Mouse (Mus musculus) hindbrain, embryonic 12.5 days (tissue): ENCODE data around the gene Rab40c. TPM values are rescaled to one million over a fixed set of nuclear protein-coding genes. Genes with fewer than 3 reads are reported as not detected.

ENCODE experiments used
- ATAC-seq: fragments of 200-750 bp; cut with Nextera tagmentation; 2 replicates; pipeline ENCODE4 v1.8.0; 2017; ENCODE audit warnings: moderate TSS enrichment; ENCODE audit not compliant: low FRiP score
- H3K27ac ChIP-seq: fragments of 300-500 bp; sonication (generic); 2 replicates; pipeline ENCODE4 v1.5.1; 2016; ENCODE audit warnings: mild to moderate bottlenecking
- H3K27me3 ChIP-seq: fragments of 300-500 bp; sonication (generic); 2 replicates; pipeline ENCODE4 v1.6.1; 2016; ENCODE audit warnings: mild to moderate bottlenecking
- H3K36me3 ChIP-seq: fragments of 300-500 bp; sonication (generic); 2 replicates; pipeline ENCODE4 v1.6.1; 2016; ENCODE audit warnings: mild to moderate bottlenecking
- H3K4me1 ChIP-seq: fragments of 300-500 bp; sonication (generic); 2 replicates; pipeline ENCODE4 v1.6.1; 2016
- H3K4me2 ChIP-seq: fragments of 300-500 bp; sonication (generic); replicated peaks from 2 replicates; pipeline ENCODE4 v1.6.1; 2016; ENCODE audit warnings: mild to moderate bottlenecking
- H3K4me3 ChIP-seq: fragments of 300-500 bp; sonication (generic); 2 replicates; pipeline ENCODE4 v1.5.1; 2016; ENCODE audit warnings: mild to moderate bottlenecking
- H3K9ac ChIP-seq: fragments of 300-500 bp; sonication (generic); 2 replicates; pipeline ENCODE4 v1.6.1; 2016; ENCODE audit warnings: mild to moderate bottlenecking, moderate library complexity
- H3K9me3 ChIP-seq: fragments of 300-500 bp; sonication (generic); replicated peaks from 2 replicates; pipeline ENCODE4 v1.6.1; 2016; ENCODE audit warnings: mild to moderate bottlenecking
- WGBS: fragments of 180-500 bp; shearing (Covaris S2); methylation state at CpG from one replicate; pipeline ENCODE4 v1.1.7; 2016; 5-methylcytosine and 5-hydroxymethylcytosine counted together
- polyA plus RNA-seq: library from polyadenylated mRNA; unstranded; fragments of >200 nt; fragmentation: Nextera tagmentation; extraction: Ambion mirVana; gene quantifications from 2 replicates; pipeline ENCODE4 v1.2.1, GENCODE M21; 2016

Gene Rab40c
- polyA plus RNA-seq, 1 experiment from 2014 or later: 43.6 TPM

DNA sequence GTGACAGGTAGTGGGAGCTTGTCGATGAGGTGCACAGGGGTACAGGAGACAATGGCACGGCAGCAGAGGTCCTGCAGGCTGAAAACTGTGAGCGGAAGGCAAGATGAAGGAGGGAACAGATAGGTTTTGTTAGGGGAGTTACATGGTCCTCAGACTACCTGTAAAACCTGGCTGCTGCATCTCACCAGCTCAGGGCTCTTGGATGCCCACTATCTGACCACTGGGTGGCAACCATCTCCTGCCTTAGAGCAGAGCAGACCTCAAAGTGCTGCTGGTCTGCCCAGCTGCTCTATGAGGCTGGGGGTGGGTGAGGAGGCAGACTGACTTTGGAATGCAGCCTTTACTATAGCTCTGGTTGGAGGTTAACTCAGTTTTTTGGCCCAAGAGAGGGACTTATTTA is 35.7 kb downstream of the Rab40c start:
- Histone ChIP-seq H3K9me3 (no peaks in the 10 kb centered on the region), H3K27ac (no peak overlapping the region), H3K9ac (no peak overlapping the region), H3K4me3 (no peak overlapping the region), H3K4me2 (no peak overlapping the region), H3K36me3 (peaks cover 52% of the 10 kb centered on the region), H3K27me3 (no peaks in the 10 kb centered on the region), H3K4me1 (peaks cover 23% of the 10 kb centered on the region)
- WGBS: 96% methylated on average over 3 of the region's 3 CpGs
- no peak for ATAC-seq

DNA sequence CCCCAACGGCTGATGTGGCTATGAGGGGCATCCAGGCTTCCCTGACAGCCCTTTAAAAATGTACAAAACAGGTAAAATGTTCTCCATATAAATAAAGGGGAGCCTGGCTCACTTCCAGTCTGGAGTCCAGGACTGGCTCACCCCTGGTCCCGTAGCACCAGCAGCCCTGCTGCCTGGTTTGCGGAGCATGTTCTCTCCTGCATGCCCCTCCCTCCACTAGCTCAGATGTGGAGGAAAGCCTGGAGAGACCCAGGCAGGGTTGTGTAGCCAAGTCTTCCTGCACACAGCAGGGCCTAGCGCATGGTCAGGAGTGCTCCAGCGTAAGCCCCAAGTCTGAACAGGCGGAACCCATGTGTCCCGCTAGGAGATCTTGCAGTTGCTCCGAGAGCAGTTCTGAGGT is 36.3 kb downstream of the Rab40c start:
- Histone ChIP-seq H3K27me3 (no peaks in the 10 kb centered on the region), H3K4me2 (no peak overlapping the region), H3K4me3 (no peak overlapping the region), H3K27ac (no peak overlapping the region), H3K9ac (no peak overlapping the region), H3K36me3 (peaks cover 53% of the 10 kb centered on the region), H3K4me1 (peaks cover 23% of the 10 kb centered on the region), H3K9me3 (no peaks in the 10 kb centered on the region)
- WGBS: 80% methylated on average over 8 of the region's 8 CpGs
- no peak for ATAC-seq

DNA sequence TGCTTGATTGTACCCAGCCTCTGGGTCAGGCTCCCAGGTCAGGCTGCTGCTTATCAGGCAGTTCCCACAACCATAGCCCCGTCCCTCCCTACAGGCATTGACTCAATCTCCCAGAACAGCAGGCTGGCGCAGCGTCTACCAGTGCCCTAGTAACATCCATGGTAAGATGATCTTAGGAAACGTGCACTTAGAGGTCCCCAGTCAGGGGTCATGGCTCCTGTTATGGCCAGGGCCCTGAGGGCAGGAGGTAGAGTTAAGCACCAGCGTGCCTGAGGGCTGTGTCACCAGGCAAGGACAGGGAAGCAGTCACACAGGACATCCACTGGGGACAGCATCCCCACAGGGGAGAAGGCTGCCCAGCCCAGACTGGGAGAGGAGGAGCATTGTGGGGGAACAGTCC is 37.2 kb downstream of the Rab40c start:
- ATAC-seq: no peak
- H3K9me3 ChIP-seq: no peaks in the 10 kb centered on the region
- no peak overlapping the region for H3K9ac ChIP-seq
- no peak overlapping the region for H3K27ac ChIP-seq
- H3K4me3 ChIP-seq: no peak overlapping the region
- WGBS: 29% methylated on average over 5 of the region's 5 CpGs
- no peaks in the 10 kb centered on the region for H3K27me3 ChIP-seq
- H3K36me3 ChIP-seq: peaks cover 51% of the 10 kb centered on the region
- H3K4me2 ChIP-seq: no peak overlapping the region
- H3K4me1 ChIP-seq: peaks cover 23% of the 10 kb centered on the region

DNA sequence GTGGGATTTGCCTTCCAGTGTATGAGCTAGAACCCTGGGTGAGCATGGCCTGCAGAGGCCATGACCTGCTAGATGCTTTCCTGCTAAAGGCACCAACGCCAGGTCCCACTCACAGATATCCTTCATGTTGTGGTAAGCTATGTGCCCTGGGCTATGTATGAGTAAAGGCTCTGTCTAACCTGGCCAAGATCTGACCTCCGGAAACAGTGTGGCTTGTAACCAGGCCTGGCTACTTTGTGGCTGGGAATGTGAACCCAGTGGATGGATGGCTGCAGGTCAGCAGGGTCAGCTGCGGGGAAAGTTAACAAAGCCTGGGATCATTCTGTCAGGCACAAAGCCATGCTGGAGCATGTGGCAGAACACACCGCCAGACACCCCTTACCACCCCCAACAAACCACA is 37.8 kb downstream of the Rab40c start:
- Histone ChIP-seq H3K4me3 (no peak overlapping the region), H3K4me2 (no peak overlapping the region), H3K36me3 (peaks cover 48% of the 10 kb centered on the region), H3K9me3 (no peaks in the 10 kb centered on the region), H3K27ac (peak overlapping the region; percentile 80), H3K9ac (peak overlapping the region; percentile 51), H3K4me1 (peaks cover 28% of the 10 kb centered on the region), H3K27me3 (no peaks in the 10 kb centered on the region)
- WGBS: 14% methylated on average over 4 of the region's 4 CpGs
- ATAC-seq: no peak

DNA sequence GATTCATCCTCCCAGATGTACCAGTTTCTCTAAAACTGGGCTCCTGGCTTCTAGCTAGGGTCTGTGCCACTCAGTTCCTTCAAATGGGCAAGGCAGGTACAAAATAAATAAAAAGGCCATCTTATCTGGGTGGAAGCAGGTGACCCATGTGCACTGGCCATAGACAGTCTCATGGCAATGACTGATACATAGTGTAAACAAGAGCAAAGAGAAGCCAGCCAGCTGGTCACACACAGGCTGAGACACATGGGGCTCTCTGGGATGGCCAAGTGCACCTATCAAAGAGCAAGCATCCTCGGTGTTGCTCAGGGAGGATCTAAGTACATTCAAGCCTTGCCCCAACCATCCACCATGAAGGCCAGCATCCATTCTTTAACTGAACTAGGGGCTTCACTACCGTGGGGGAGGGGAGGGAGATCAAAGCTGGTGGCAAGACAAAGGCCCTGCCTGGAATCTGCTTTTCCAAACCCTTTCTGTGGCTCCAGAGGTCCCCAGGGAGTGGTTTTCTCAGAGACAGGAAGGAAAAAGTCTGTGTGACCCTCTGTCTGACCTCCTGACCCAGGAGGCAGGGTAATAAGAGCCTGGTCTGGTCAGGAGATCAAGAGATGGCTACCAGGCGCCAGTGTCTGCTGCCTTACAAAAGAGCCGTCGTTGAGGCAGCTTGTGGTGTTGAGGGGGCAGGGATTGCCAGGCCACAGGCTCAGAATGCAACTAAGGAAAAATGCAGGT is 38.5 kb downstream of the Rab40c start:
- Histone ChIP-seq H3K9ac (peak overlapping the region; percentile 51), H3K27me3 (no peaks in the 10 kb centered on the region), H3K4me3 (no peak overlapping the region), H3K36me3 (peaks cover 48% of the 10 kb centered on the region), H3K27ac (peak overlapping the region; percentile 80), H3K4me1 (peaks cover 34% of the 10 kb centered on the region), H3K4me2 (no peak overlapping the region), H3K9me3 (no peaks in the 10 kb centered on the region)
- no peak for ATAC-seq
- WGBS: 3% methylated on average over 5 of the region's 5 CpGs

DNA sequence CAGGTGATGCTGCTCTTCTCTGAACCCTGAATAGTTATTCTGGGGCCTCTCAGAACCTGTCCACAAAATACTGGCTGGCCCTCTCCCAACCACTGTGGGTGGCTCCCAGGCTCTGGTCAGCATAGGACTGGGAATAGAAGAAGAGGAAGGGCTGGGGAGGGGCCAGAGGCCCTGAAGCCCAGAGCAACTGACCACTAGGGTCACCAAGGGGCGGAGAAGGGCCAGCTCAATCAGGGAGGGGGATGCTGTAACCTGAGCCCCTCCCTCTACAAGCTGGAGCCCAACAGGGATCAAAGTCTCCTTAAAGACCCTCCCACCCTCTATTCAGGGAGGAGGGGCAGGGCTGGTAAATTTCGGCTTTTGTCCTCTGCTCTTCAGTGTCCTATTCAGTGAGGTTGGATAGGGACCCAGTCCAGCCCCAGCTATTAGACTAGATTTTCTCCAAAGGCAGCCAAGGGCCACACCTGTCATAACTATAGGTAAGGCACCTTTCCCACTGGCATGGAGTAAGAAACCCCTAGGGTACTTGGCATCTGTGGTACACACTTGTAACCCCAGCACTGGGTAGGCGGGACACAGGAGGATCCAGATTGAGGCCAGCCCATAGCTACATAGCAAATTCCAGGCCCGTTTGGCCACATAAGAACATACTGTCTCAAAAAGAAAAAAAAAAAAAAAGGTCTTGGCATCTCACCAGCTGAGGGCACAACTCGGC is 39.2 kb downstream of the Rab40c start, which contains the start of gene Wfikkn1:
Gene Wfikkn1, minus strand, starts transcription at position 663 of the 715 bp plus-strand sequence.
- WGBS: 26% methylated on average over 5 of the region's 5 CpGs
- no peak within 1 kb of the TSS for H3K4me3 ChIP-seq
- peak within 1 kb of the TSS; percentile 51 for H3K9ac ChIP-seq
- no peak within 1 kb of the TSS for H3K4me2 ChIP-seq
- no peaks in the 10 kb centered on the region for H3K27me3 ChIP-seq
- no peaks in the 10 kb centered on the region for H3K9me3 ChIP-seq
- ATAC-seq: no peak
- H3K36me3 ChIP-seq: peaks cover 48% of the 10 kb centered on the region
- peaks cover 39% of the 10 kb centered on the region for H3K4me1 ChIP-seq
- H3K27ac ChIP-seq: peak within 1 kb of the TSS; percentile 80

DNA sequence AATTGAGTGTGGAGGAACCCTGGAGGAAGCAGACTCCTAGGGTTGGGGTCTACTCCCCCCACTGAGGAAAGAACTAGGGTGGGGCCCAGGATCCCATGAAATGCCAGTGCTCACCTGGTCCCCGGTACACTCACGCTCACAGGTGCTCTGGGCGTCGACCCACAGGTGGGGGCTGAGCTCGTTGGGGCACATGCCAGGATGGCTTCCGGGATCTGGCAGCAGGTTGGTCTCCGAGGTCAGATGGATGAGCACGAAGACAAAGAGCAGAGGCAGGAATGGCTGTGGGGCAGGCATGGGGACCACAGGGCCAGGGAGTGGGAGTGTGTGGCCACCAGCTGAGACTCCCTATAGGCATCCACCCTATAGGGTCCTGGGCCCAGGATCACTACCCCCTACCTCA is 39.8 kb downstream of the Rab40c start:
- Histone ChIP-seq H3K4me3 (no peak overlapping the region), H3K4me2 (no peak overlapping the region), H3K36me3 (peaks cover 44% of the 10 kb centered on the region), H3K9me3 (no peaks in the 10 kb centered on the region), H3K27me3 (no peaks in the 10 kb centered on the region), H3K4me1 (peaks cover 39% of the 10 kb centered on the region), H3K9ac (no peak overlapping the region), H3K27ac (no peak overlapping the region)
- ATAC-seq: no peak
- 71% methylated on average over 8 of the region's 8 CpGs for WGBS

DNA sequence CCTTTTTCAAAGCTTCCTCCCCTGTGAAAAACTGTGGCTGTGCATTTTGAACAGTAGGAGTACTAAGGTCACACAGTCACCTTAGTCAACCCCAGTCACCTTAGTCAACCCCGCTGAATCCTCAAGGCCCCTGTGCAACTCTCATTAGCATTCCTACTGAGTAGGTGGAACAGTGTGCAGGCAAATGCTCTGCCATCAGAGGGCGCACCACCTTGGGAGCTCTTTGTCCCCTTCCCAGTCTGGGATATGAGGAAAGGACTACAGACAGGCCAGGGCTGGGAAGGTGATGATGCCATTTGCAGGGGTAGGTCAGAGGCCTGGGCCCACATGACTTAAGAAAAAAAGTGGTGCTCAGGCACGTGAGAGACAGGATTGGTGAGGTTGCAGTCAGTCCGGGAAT is 40.3 kb downstream of the Rab40c start:
- H3K9ac ChIP-seq: no peak overlapping the region
- peaks cover 39% of the 10 kb centered on the region for H3K36me3 ChIP-seq
- H3K4me3 ChIP-seq: no peak overlapping the region
- no peak overlapping the region for H3K27ac ChIP-seq
- H3K4me1 ChIP-seq: peaks cover 40% of the 10 kb centered on the region
- no peaks in the 10 kb centered on the region for H3K9me3 ChIP-seq
- WGBS: 36% methylated on average over 4 of the region's 4 CpGs
- ATAC-seq: no peak
- no peaks in the 10 kb centered on the region for H3K27me3 ChIP-seq
- H3K4me2 ChIP-seq: no peak overlapping the region

DNA sequence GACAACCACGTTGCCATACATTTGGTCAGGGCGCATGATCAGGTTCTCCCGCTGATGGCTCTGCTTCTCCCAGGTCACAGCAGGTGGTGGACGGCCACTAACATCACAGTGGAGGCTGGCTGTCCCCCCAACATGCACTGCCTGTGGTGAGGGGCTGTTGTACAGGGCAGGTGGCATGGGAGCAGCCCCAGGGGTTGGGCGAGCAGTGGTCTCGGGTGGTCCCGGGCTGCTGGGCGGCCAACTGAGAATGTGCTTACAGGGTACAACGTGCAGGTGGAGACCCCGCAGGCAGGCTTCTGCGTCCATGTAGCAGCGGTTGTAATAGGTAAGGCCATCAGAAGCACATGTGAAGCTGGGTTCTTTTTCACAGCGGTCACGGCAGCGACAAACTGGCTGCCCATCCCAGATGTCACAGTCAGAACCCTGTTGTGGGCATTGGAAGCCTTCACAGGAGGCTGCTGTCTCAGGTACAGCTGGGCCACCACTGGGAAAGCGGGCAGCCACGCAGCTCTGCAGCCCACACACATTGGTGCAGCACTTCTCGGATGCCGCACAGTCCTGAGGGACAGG is 40.8 kb downstream of the Rab40c start:
- no peak for ATAC-seq
- Histone ChIP-seq H3K4me1 (peaks cover 46% of the 10 kb centered on the region), H3K27me3 (no peaks in the 10 kb centered on the region), H3K9me3 (no peaks in the 10 kb centered on the region), H3K27ac (no peak overlapping the region), H3K4me3 (no peak overlapping the region), H3K4me2 (no peak overlapping the region), H3K36me3 (peaks cover 34% of the 10 kb centered on the region), H3K9ac (no peak overlapping the region)
- 88% methylated on average over 19 of the region's 19 CpGs for WGBS

DNA sequence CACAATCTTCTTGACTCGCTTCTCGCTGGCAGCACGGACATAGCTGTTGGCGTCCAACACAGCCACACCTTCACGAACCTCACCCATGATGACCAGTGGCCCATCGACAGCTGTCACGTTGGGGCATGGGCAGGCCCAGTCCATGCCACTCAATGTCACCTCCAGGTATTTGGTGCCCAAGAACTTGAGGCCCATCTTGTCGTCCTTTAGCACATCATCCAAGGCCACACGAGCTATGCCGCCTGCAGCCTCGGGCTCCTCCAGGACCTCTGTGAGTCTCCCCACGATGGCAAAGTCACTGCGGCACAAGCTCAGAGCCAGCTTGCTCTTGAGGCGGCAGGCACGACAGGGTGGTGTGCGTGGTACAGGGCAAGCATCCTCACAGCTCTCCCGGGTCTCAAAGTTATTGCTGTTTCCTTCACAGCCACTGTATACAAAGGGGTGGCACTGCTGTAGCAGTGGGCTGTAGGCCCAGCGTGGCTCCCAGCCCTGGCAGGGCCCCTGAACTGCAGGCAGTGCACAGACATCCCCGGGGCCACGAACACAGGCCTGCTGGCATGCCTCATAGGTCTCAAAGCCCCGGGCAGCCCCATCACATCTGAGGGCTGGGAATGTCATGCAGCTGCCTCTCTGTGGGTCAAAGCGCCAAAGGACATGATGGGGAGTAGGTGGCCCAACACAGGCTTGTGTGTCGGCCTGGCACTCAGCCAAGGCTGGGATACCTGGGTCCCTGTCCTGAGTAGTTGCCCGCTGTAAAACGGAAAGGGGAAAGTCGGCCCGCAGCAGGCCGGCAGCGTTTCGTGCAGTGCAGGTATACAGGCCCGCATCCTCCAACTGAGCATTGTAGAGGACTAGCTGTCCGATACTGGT is 41.6 kb downstream of the Rab40c start:
- no peaks in the 10 kb centered on the region for H3K27me3 ChIP-seq
- no peak overlapping the region for H3K27ac ChIP-seq
- no peak overlapping the region for H3K4me3 ChIP-seq
- H3K9ac ChIP-seq: no peak overlapping the region
- no peaks in the 10 kb centered on the region for H3K9me3 ChIP-seq
- H3K4me1 ChIP-seq: peaks cover 46% of the 10 kb centered on the region
- H3K36me3 ChIP-seq: peaks cover 27% of the 10 kb centered on the region
- ATAC-seq: no peak
- no peak overlapping the region for H3K4me2 ChIP-seq
- 93% methylated on average over 32 of the region's 32 CpGs for WGBS

DNA sequence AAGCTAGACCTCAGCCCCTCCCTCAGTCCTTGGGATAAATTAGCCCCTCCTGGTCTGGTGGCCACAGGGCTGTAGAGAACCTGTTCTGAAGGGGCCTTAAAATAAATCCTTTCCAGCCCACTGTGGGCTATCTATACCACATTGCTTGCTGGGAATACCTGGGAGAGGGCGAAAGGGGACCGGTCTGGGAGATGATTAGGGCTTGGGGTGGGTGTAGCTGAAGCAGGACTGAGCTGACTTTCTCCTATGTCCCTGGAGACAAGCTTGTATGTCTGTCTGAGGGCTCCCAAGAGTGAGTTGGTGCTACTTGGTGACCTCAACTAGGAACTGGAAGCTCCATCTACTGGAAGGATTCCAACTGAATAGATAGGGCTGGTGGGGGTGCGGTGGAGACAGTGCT is 42.5 kb downstream of the Rab40c start:
- Histone ChIP-seq H3K9me3 (no peaks in the 10 kb centered on the region), H3K4me2 (no peak overlapping the region), H3K36me3 (peaks cover 20% of the 10 kb centered on the region), H3K4me1 (peaks cover 42% of the 10 kb centered on the region), H3K9ac (no peak overlapping the region), H3K27ac (no peak overlapping the region), H3K27me3 (no peaks in the 10 kb centered on the region), H3K4me3 (no peak overlapping the region)
- WGBS: 98% methylated on average over 3 of the region's 3 CpGs
- ATAC-seq: no peak
